Mouse (Mus musculus) telencephalon, adult 2 months (tissue): ENCODE measurements around the gene Gm21663.
"Not testable (repeated sequence)": the region's sequence is repeated elsewhere in the genome, so short reads cannot be mapped to it uniquely, and the experiment has no call there.

Source experiments
- DNase-seq: peaks from one replicate; pipeline ENCODE4 v3.0.0-alpha.2; 2011; ENCODE audit warnings: low read depth, low spot score

Gene Gm21663

DNA sequence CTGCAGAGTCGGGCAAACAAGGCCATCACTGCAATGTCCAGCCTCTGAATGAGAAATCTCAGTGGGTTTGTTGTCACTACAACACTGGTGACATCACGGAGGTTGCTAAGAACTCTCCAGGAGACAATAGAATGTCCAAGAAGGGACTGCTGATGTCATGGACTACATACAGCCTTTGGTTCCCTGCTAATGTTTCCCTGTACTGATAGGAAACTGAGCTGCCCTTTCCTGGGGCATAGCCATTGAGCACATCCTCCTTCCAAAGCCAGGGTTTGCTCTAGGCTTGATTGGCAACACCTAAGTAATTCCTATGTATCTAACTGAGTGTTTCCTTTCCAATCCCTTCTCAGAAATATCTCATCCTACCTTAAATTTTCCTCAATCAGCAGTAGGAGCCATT, at the start of gene Gm21663:
Gm21663 (minus strand) TSS at position 101 of the 400 bp plus-strand sequence.
- DNase-seq = not testable (repeated sequence)

DNA sequence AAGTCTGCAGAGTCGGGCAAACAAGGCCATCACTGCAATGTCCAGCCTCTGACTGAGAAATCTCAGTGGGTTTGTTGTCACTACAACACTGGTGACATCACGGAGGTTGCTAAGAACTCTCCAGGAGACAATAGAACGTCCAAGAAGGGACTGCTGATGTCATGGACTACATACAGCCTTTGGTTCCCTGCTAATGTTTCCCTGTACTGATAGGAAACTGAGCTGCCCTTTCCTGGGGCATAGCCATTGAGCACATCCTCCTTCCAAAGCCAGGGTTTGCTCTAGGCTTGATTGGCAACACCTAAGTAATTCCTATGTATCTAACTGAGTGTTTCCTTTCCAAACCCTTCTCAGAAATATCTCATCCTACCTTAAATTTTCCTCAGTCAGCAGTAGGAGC, 46.4 kb upstream of the Gm21663 start, which contains the start of gene Gm21698:
Gm21698 (minus strand) TSS at position 101 of the 400 bp plus-strand sequence.
- not testable (repeated sequence) for DNase-seq

DNA sequence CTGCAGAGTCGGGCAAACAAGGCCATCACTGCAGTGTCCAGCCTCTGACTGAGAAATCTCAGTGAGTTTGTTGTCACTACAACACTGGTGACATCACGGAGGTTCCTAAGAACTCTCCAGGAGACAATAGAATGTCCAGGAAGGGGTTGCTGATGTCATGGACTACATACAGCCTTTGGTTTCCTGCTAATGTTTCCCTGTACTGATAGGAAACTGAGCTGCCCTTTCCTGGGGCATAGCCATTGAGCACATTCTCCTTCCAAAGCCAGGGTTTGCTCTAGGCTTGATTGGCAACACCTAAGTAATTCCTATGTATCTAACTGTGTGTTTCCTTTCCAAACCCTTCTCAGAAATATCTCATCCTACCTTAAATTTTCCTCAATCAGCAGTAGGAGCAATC, 30.4 kb upstream of the Gm21663 start, which contains the start of gene Gm21680:
Gm21680 (minus strand) TSS at position 101 of the 400 bp plus-strand sequence.
- not testable (repeated sequence) for DNase-seq

DNA sequence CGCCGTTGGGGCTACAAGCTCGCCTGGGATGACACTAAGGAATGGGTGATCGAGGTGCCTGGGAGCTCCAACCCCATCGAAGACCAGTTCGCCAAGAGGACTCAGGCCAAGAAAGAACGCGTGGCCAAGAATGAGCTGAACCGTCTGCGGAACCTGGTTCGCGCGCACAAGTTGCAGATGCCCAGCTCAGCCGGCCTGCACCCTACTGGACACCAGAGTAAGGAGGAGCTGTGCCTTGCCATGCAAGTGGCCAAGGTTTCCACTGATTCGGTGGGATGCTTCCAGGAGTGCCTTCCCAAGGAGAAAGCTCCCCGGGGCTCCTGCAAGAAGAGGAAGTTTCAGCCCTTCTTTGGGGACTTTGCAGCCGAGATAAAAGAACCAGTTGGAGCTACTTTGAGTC, 14.9 kb upstream of the Gm21663 start:
- not testable (repeated sequence) for DNase-seq

DNA sequence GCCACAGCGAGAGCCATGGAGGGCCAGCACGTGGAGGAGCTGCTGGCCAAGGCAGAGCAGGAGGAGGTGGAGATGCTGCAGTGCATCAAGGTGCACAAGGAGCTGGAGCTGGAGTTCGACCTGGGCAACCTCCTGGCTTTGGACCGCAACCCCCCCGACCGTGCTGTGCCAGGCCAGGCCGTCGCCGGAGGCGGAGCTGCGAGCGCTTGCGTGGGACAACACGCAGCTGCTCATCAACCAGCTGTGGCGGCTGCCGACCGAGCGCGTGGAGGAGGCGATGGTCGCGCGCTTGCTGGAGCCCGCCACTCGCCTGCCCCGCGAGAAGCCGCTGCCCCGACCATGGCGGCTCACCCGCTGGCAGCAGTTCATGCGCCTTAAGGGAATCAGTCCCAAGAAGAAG, 14.4 kb upstream of the Gm21663 start:
- DNase-seq = not testable (repeated sequence)

DNA sequence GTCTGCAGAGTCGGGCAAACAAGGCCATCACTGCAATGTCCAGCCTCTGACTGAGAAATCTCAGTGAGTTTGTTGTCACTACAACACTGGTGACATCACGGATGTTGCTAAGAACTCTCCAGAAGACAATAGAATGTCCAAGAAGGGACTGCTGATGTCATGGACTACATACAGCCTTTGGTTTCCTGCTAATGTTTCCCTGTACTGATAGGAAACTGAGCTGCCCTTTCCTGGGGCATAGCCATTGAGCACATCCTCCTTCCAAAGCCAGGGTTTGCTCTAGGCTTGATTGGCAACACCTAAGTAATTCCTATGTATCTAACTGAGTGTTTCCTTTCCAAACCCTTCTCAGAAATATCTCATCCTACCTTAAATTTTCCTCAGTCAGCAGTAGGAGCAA, 12.1 kb upstream of the Gm21663 start, which contains the start of gene Gm21671:
Gm21671 (minus strand) TSS at position 101 of the 400 bp plus-strand sequence.
- not testable (repeated sequence) for DNase-seq

DNA sequence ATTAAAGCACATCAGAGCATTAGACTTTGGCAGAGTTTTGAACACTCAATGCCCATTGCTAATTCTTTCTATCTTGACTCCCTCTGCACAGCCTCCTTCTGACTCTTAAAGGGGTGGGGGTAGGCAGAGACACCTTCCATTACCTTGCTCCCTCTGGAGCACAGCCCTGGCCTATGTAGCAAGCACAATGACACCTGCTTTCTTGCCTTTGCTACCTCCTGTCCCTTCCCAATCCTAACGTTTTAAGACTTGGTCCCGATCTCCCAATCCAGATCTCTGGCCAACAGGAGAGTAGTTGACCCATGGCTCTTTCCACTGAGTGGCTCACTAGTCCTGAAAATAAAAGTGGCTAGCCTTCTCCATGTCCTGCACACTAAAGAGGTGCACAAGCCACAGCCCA, 3.2 kb upstream of the Gm21663 start:
- not testable (repeated sequence) for DNase-seq

DNA sequence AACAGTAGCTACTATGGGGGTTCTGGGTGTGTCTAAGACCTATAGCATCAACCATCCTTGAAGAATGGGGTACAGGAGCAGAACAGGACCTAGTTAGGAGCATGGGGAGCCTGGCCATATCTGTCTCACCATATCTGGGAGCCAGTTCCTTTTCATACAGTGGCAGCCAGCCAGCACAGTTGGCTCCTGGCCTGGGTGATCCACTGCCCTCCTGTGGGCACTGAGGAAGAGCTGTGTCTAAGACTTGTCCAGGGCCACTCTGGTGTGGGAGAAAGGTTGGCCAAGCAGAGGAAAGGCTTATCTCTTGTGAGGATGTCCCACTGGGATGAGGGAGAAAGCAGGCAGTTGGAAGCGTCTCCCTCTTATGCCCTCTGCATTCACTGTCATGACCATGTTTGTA, 50.9 kb downstream of the Gm21663 start:
- no peak for DNase-seq

DNA sequence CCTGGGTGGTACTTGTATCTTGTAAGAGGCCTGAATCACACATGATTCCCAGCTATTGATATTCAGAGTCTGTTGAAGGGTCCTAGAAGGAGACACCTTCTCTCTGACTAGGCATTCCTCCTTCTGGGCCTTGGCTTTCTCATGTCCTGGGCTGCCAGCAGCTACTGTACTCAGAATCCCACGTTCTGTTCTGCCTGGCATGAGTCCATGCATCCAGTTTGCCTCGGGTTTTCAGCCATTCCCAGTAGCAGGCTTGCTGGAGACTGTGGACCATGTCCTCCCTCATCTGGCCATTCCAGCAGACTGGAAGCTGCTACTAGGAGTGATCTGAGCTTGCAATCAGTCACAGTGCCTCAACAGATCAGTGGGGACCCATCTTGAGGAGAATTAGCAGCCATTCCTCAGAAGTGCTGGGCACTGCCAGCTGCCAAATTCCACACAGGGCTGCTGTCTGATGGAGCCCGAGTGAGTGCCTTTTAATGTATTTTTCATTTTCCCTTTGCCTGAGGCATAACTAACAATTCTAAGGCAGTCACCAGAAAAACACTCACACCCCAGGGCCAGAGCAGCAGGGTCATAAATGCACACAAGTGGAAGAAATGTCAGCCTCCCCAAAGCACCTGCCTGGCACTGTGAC, 52.3 kb downstream of the Gm21663 start:
- no peak for DNase-seq

DNA sequence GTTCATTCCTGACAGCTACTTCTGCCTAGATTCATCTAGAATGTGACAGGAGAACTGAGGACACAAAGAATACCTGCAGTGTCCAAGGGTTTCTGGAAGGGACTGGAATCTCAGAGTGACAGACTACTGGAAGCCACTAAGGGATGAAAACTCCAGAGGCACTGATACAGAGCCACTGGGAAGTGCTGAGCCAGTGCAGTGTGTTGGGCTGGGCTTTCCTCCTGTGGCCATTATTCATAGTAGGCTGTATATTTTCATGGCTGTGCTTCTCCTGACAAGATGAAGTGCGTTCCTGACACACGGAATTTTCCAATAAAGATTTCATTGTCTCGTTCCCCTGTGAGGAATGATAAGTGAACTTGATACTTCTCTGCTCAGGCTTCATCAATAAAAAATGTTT, 55.5 kb downstream of the Gm21663 start:
- DNase-seq = no peak
